Mouse (Mus musculus) B cell, adult 62 days (primary cell): Measurements from ENCODE around the gene Ociad2. TPM values are rescaled to one million over a fixed set of nuclear protein-coding genes. Genes with fewer than 3 reads are reported as not detected.

ENCODE experiments used
- total RNA-seq: library from RNA; stranded (reverse); gene quantifications from 4 replicates; pipeline ENCODE4 v1.2.4, GENCODE M21; 2023

The Ociad2 gene
- total RNA-seq: not detected in 4 replicates

DNA sequence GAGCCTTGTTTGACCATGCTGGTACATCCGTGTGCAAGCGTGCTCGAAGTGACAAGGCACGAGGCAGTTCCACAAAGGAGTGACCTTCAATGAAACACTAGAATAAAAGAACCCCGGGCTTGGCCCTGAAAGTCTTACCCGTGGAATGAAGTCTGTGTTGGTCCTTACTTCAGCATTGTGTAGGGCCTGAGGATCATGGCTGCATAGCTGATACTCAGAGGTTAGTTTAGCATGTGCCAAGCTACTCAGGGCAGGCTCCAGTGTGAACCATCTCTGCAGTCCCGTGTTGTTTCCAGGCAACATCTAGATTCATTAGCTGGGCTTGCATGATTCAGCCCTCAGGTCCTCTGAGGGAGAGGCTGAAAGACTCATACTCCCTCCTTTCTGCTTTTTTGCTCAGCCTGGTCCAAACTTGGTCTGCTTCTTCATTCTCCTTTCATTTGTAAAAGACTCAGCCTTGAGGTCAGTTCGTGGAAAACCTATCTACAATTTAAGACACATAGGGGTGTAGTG lies at the start of gene Ociad2:
TSS of gene Ociad2 (minus strand) at position 306 of the 513 bp plus-strand sequence.

GRCm38 (mm10) chr5:73292502-73293457 lies 48.0 kb downstream of the Ociad2 start, which contains the start of gene Ociad1:
Ociad1 (plus strand) TSS chr5:73292784.

Other genes with a start within 250 kb of the Ociad2 start
- gene Fryl, start 84.4 kb downstream of the Ociad2 start, total RNA-seq: 186 to 210 TPM (median 193 TPM) in 4 replicates
- 153 to 168 TPM (median 159 TPM) in 4 replicates for gene Ociad1, start 48.2 kb downstream of the Ociad2 start, total RNA-seq
- not detected in 4 replicates for gene Cwh43, start 65.0 kb upstream of the Ociad2 start, total RNA-seq
- gene Dcun1d4, start 140.0 kb upstream of the Ociad2 start, total RNA-seq: 9.4 to 13.8 TPM (median 9.7 TPM) in 4 replicates